Comparison of ENCODE assay signal across 8 mouse cellular contexts in the genomic region with DNA sequence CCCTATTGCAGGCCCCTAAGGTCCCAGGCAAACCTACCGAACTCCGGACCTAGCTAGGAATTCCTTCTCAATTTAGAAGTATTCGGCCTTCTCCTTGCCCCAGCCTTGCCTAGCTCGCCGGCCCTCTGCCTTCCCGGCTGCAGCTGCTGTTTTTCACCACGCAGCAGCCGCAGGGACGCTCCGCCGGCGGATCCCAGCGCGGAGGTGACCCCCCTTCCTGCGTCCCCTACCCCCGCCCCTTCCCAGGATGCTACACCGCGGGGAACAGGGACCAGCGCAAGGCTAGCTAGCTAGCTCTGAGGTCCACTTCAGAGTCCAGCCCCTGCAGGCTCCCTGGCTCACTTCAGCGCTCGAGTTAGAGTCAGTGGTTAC. TPM values are rescaled to one million over a fixed set of nuclear protein-coding genes. Genes with fewer than 3 reads are reported as not detected.
A peak's percentile ranks its signal among the peaks of the same experiment; 100 is the strongest.
DNase-seq lines count a peak whose midpoint lies in the region; ATAC-seq and TF ChIP-seq lines count a peak whose summit lies in the region.

No protein-coding gene starts in this region.

- peak overlapping the region; percentile 81 for H3K9ac ChIP-seq in heart, embryonic 16.5 days (ENCODE audit: low read length)

- WGBS in embryonic facial prominence, embryonic 10.5 days = 15% methylated on average over 21 of the region's 21 CpGs
- WGBS in heart, embryonic 16.5 days = 9% methylated on average over 17 of the region's 21 CpGs

- H3K4me2 ChIP-seq in heart, embryonic 16.5 days (ENCODE audit: low read depth, low read length) = peak overlapping the region; percentile 72

- peak overlapping the region; percentile 90 for H3K27ac ChIP-seq in embryonic facial prominence, embryonic 10.5 days (replicated peaks)
- peak overlapping the region; percentile 95 for H3K27ac ChIP-seq in heart, embryonic 16.5 days (ENCODE audit: low read length)

- no peaks in the 10 kb centered on the region for H3K9me3 ChIP-seq in embryonic facial prominence, embryonic 10.5 days
- H3K9me3 ChIP-seq in heart, embryonic 16.5 days (replicated peaks; ENCODE audit: control insufficient read depth, low read length) = no peaks in the 10 kb centered on the region

- POLR2A ChIA-PET in Patski (lab: Charles Lee) = interaction anchor here (1.3 to 1.6 kb wide), 2 partner anchors 13 to 38 kb away, joined by 4 to 6 read pairs; no protein-coding TSS in a partner anchor

- CTCF ChIA-PET in Patski (lab: Charles Lee) = interaction anchor here (1.0 to 3.8 kb wide), 7 partner anchors 10 to 85 kb away, joined by 3 to 17 read pairs (median 3); no protein-coding TSS in a partner anchor

- in situ Hi-C loops in Patski (cut with MboI; ENCODE audit: low pct_unique_long_range_greater_than_20kb) = no loop called here

- H3K36me3 ChIP-seq in embryonic facial prominence, embryonic 10.5 days (replicated peaks) = peaks cover 13% of the 10 kb centered on the region
- H3K36me3 ChIP-seq in heart, embryonic 16.5 days (ENCODE audit: control insufficient read depth, insufficient read depth) = no peaks in the 10 kb centered on the region

- DNase-seq in adrenal gland, adult 2 months = peak; percentile 66
- DNase-seq in adrenal gland, adult 8-10 months = no peak
- DNase-seq in Patski (ENCODE audit: low read depth, low spot score) = no peak
- peak; percentile 77 for DNase-seq in embryonic facial prominence, embryonic 10.5 days (ENCODE audit: low spot score)
- DNase-seq in layer of hippocampus, adult 9-11 months = peak; percentile 8
- peak; percentile 63 to 74 for DNase-seq in lung, postnatal 4 days
- peak; percentile 76 for DNase-seq in retina, postnatal 1 day

- H3K4me1 ChIP-seq in embryonic facial prominence, embryonic 10.5 days = peaks cover 14% of the 10 kb centered on the region
- peaks cover 16% of the 10 kb centered on the region for H3K4me1 ChIP-seq in heart, embryonic 16.5 days (ENCODE audit: control insufficient read depth, insufficient read depth, low read length)

- no peak for TF ChIP-seq CTCF in Patski (IDR thresholded peaks at IDR 0.05)

- peaks cover 21% of the 10 kb centered on the region for H3K27me3 ChIP-seq in Patski
- H3K27me3 ChIP-seq in embryonic facial prominence, embryonic 10.5 days (replicated peaks; ENCODE audit: low read depth, poor library complexity, severe bottlenecking) = peaks cover 98% of the 10 kb centered on the region
- H3K27me3 ChIP-seq in heart, embryonic 16.5 days (ENCODE audit: control insufficient read depth, insufficient read depth, low read length) = no peaks in the 10 kb centered on the region

- peak overlapping the region; percentile 62 for H3K4me3 ChIP-seq in embryonic facial prominence, embryonic 10.5 days
- H3K4me3 ChIP-seq in heart, embryonic 16.5 days (ENCODE audit: low read length) = peak overlapping the region; percentile 68

- peak; percentile 77 for ATAC-seq in Patski
- ATAC-seq in heart, embryonic 16.5 days (replicated peaks; ENCODE audit: extremely low read depth, insufficient read depth, low FRiP score) = peak; percentile 78

RNA-seq across cellular contexts. Expression of gene Tsc22d3, which starts 58.0 kb away (rescaled TPM):
- total RNA-seq in adrenal gland, adult 2 months (2021) = 100 to 1,000 TPM in 1 of 2 experiments, 10 to 100 TPM in 1; 77.4 to 136 TPM
- polyA plus RNA-seq in adrenal gland, adult 2 months (2012; rRNA removed) = 53.1 and 71.8 TPM in 2 replicates
- 100 to 1,000 TPM in 3 of 4 experiments, 10 to 100 TPM in 1; 95.1 to 116 (median 103) TPM for total RNA-seq in adrenal gland, adult 8-10 months (2022)
- polyA plus RNA-seq in Patski (2021) = 29.6 TPM
- polyA plus RNA-seq in embryonic facial prominence, embryonic 10.5 days (2016; fragmentation: Nextera tagmentation; extraction: Ambion mirVana) = 112 and 115 TPM in 2 replicates
- 204 and 223 TPM in 2 replicates for polyA plus RNA-seq in heart, embryonic 16.5 days (2015; fragmentation: Nextera tagmentation; extraction: Ambion mirVana)

Comparison
In these comparisons a context has a peak if more than half of its experiments do, and no peak if none do; other contexts are left out.
1. DNase-seq: peak in adrenal gland, adult 2 months (single experiment), embryonic facial prominence, embryonic 10.5 days (single experiment), layer of hippocampus, adult 9-11 months (single experiment), lung, postnatal 4 days (2 of 2) and retina, postnatal 1 day (single experiment); none in adrenal gland, adult 8-10 months (single experiment) and Patski (single experiment).